Mouse (Mus musculus): ENCODE results near the gene Fth1. TPM values are rescaled to one million over a fixed set of nuclear protein-coding genes. Genes with fewer than 3 reads are reported as not detected.

Gene Fth1
- total RNA-seq, 1 experiment from 2014 or later = 1,498 TPM

GRCm38 (mm10) chr19:9956624-9957388 lies 23.6 kb upstream of the Fth1 start:
- no peak for ATAC-seq (ENCODE audit: extremely low read depth, insufficient number of reproducible peaks, low FRiP score, poor library complexity, severe bottlenecking)

- no peak for ATAC-seq (ENCODE audit: extremely low read depth, insufficient number of reproducible peaks, low FRiP score, poor library complexity, severe bottlenecking)
Measured at GRCm38 (mm10) chr19:9957965-9958364, 22.4 kb upstream of the Fth1 start.

- no peak for ATAC-seq (ENCODE audit: extremely low read depth, insufficient number of reproducible peaks, low FRiP score, poor library complexity, severe bottlenecking)
Measured at GRCm38 (mm10) chr19:9960769-9961168, 19.6 kb upstream of the Fth1 start.

GRCm38 (mm10) chr19:9964205-9964916 lies 16.0 kb upstream of the Fth1 start:
- no peak for ATAC-seq (ENCODE audit: extremely low read depth, insufficient number of reproducible peaks, low FRiP score, poor library complexity, severe bottlenecking)

GRCm38 (mm10) chr19:9966096-9966867 lies 14.1 kb upstream of the Fth1 start:
- no peak for ATAC-seq (ENCODE audit: extremely low read depth, insufficient number of reproducible peaks, low FRiP score, poor library complexity, severe bottlenecking)

GRCm38 (mm10) chr19:9968081-9968787 lies 12.2 kb upstream of the Fth1 start:
- ATAC-seq (ENCODE audit: extremely low read depth, insufficient number of reproducible peaks, low FRiP score, poor library complexity, severe bottlenecking) = no peak

GRCm38 (mm10) chr19:9974853-9975252 lies 5.5 kb upstream of the Fth1 start:
- peak; percentile 92 for ATAC-seq (ENCODE audit: extremely low read depth, insufficient number of reproducible peaks, low FRiP score, poor library complexity, severe bottlenecking)

- ATAC-seq (ENCODE audit: extremely low read depth, insufficient number of reproducible peaks, low FRiP score, poor library complexity, severe bottlenecking) = no peak
Measured at GRCm38 (mm10) chr19:9977085-9977484, 3.3 kb upstream of the Fth1 start.

GRCm38 (mm10) chr19:9978431-9978951 lies 1.9 kb upstream of the Fth1 start:
- ATAC-seq (ENCODE audit: extremely low read depth, insufficient number of reproducible peaks, low FRiP score, poor library complexity, severe bottlenecking) = no peak

- no peak for ATAC-seq (ENCODE audit: extremely low read depth, insufficient number of reproducible peaks, low FRiP score, poor library complexity, severe bottlenecking)
Measured at GRCm38 (mm10) chr19:9979156-9979555, 1.2 kb upstream of the Fth1 start.

- ATAC-seq (ENCODE audit: extremely low read depth, insufficient number of reproducible peaks, low FRiP score, poor library complexity, severe bottlenecking) = no peak
Measured at GRCm38 (mm10) chr19:9981621-9982020, 1.2 kb downstream of the Fth1 start.

- ATAC-seq (ENCODE audit: extremely low read depth, insufficient number of reproducible peaks, low FRiP score, poor library complexity, severe bottlenecking) = peak; percentile 75
Measured at GRCm38 (mm10) chr19:9982151-9982851, 1.9 kb downstream of the Fth1 start.

GRCm38 (mm10) chr19:9982852-9983542 lies 2.6 kb downstream of the Fth1 start:
- ATAC-seq (ENCODE audit: extremely low read depth, insufficient number of reproducible peaks, low FRiP score, poor library complexity, severe bottlenecking) = peak; percentile 40

- ATAC-seq (ENCODE audit: extremely low read depth, insufficient number of reproducible peaks, low FRiP score, poor library complexity, severe bottlenecking) = no peak
Measured at GRCm38 (mm10) chr19:9984111-9985055, 4.0 kb downstream of the Fth1 start.

- no peak for ATAC-seq (ENCODE audit: extremely low read depth, insufficient number of reproducible peaks, low FRiP score, poor library complexity, severe bottlenecking)
Measured at GRCm38 (mm10) chr19:9985190-9985899, 4.9 kb downstream of the Fth1 start.

- ATAC-seq (ENCODE audit: extremely low read depth, insufficient number of reproducible peaks, low FRiP score, poor library complexity, severe bottlenecking) = no peak
Measured at GRCm38 (mm10) chr19:9985900-9986421, 5.6 kb downstream of the Fth1 start.
